Mouse (Mus musculus) E14TG2a.4 (cell line): ENCODE measurements at regions not wholly inside any gene's neighbourhood (a gene's known extent, or its start where the extent isn't known, plus 50 kb on each side); places are given as distances from the start of the nearest gene placed in this dataset.

Experiments used
- H3K27me3 ChIP-seq: 2 replicates; pipeline ENCODE4 v1.6.1; 2014; ENCODE audit warnings: low read length, control low read depth; ENCODE audit not compliant: insufficient read depth
- H3K36me3 ChIP-seq: 2 replicates; pipeline ENCODE4 v1.6.1; 2014; ENCODE audit warnings: low read length, control low read depth; ENCODE audit not compliant: insufficient read depth
- H3K4me1 ChIP-seq: replicated peaks from 2 replicates; pipeline ENCODE4 v1.6.1; 2014; ENCODE audit warnings: low read depth, low read length, control low read depth
- H3K4me3 ChIP-seq: replicated peaks from 2 replicates; pipeline ENCODE4 v1.5.1; 2014; ENCODE audit warnings: mild to moderate bottlenecking, low read length
- H3K9me3 ChIP-seq: 2 replicates; pipeline ENCODE4 v1.6.1; 2014; ENCODE audit warnings: low read length, control low read depth
- CTCF ChIP-seq: conservative IDR thresholded peaks from 2 replicates; pipeline ENCODE4 v1.5.1; 2014; ENCODE audit warnings: low read length
- NANOG ChIP-seq: IDR thresholded peaks from 2 replicates; pipeline ENCODE4 v1.6.1; 2014; ENCODE audit warnings: borderline replicate concordance, low read length, mixed read lengths
- POU5F1 ChIP-seq: IDR thresholded peaks from 2 replicates; pipeline ENCODE4 v1.6.1; 2014; ENCODE audit warnings: low read length, borderline replicate concordance

- no peaks in the 10 kb centered on the region for H3K4me1 ChIP-seq
- H3K36me3 ChIP-seq: no peaks in the 10 kb centered on the region
- no peak overlapping the region for H3K4me3 ChIP-seq
- H3K9me3 ChIP-seq: no peaks in the 10 kb centered on the region
- peaks cover 3% of the 10 kb centered on the region; the same call in 1 of the 2 replicates for H3K27me3 ChIP-seq
- TF ChIP-seq NANOG (no peak), POU5F1 (no peak), CTCF (no peak)
These were observed 88.4 kb upstream of the Plxnc1 start for GRCm38 (mm10) chr10:95032760-95033716.

DNA sequence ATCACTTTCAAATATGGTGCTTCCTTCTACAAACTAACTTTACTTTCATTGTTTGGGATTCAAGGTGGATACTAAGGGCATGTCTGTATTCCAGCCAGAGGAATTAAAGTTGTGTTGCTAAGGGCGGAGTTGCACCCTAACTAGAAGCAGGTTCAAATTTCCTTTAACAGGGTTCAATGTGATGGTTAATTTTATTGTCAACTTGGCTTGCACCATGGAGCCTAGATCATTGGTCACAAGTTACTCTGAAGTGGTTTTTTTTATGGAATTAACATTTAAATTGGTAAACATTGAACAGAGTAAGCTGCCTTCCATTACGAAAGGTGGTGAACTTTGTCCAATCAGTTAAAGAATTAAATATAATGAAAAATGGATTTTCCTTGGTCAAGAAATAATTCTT, 86.7 kb upstream of the Plxnc1 start:
- no peak overlapping the region for H3K4me3 ChIP-seq
- H3K36me3 ChIP-seq: no peaks in the 10 kb centered on the region
- H3K4me1 ChIP-seq: peaks cover 3% of the 10 kb centered on the region; the same call in 1 of the 2 replicates
- peaks cover 3% of the 10 kb centered on the region; the same call in 1 of the 2 replicates for H3K27me3 ChIP-seq
- no peak for TF ChIP-seq POU5F1
- TF ChIP-seq CTCF: no peak
- TF ChIP-seq NANOG: no peak
- no peaks in the 10 kb centered on the region for H3K9me3 ChIP-seq

DNA sequence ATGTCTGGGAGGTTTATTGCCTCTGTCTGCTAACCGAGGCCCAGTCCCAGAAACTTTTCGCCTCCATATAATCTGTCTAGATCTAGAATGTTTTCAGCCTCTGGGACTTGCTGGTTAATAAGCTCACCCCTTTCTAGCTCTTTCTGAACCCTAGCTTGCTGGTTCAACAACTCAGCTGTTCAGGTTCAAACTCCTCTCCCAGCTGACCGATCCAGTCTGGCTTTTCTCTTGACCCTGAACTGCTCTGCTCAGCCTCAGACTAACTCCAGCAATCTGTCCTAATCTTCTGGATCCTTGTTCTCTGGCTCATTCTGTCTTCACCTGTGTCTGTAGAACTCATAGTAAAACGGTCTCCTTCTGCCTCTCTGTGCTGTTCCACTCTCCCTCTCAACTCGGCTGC, 86.2 kb upstream of the Plxnc1 start:
- TF ChIP-seq CTCF (no peak), NANOG (no peak), POU5F1 (no peak)
- Histone ChIP-seq H3K4me3 (no peak overlapping the region), H3K4me1 (peaks cover 3% of the 10 kb centered on the region; the same call in 1 of the 2 replicates), H3K9me3 (no peaks in the 10 kb centered on the region), H3K27me3 (peaks cover 3% of the 10 kb centered on the region; the same call in 1 of the 2 replicates), H3K36me3 (no peaks in the 10 kb centered on the region)

DNA sequence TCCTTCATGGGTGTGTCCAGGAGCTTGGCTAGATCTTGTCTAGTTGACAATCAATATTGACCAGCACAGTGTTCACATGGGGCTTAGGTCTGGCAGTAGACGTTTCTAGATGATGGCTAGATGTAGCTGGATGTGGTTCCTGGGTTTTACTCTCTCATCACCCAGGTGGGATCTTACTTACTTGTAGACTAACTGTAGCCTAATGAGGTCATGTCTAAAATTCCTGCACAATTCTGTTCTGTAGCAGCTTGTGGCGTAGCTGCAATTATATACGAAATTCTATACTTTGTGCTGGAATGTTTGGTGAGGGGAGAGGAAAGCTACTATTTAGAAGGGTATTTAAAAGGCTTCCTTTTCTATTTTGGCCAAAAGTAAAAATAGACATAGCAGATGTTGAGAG, 84.9 kb upstream of the Plxnc1 start:
- TF ChIP-seq NANOG (no peak), POU5F1 (no peak), CTCF (no peak)
- no peaks in the 10 kb centered on the region for H3K36me3 ChIP-seq
- H3K27me3 ChIP-seq: peaks cover 3% of the 10 kb centered on the region; the same call in 1 of the 2 replicates
- H3K4me1 ChIP-seq: peaks cover 3% of the 10 kb centered on the region; the same call in 1 of the 2 replicates
- H3K4me3 ChIP-seq: no peak overlapping the region
- H3K9me3 ChIP-seq: no peaks in the 10 kb centered on the region

DNA sequence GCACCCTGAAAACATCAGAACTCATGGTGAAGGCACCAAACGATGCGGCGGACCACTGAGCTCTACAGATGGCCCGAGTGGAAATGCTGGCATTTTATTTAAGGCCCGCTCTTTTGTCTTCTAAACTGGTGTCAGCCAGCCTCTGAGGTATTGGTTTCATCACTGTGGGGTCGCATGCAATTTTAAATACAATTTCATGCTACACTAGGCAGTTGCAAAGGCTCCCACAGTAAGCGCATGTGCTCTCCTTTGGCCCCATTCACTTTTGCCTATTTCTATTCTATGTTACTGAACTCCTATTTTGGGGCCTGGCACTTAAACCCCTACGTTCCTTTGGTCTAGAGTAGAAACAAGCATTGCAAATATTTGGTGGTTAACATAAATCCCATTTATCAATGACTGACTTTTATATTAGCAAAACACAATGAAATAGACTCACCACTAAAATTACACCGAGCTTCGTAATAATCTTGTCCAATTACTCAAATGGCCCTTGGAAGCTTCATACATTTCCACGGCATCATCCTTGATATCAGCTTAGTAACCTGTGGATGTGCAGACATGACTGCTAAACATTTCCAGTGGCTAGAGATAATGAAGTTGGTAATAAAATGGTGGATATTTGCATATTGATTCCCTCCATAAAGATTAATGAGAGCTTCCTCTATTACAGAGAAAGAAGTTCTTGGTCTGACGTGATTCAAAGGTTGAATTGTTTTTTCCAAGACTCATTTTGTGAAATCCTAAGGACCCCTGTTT, 81.1 kb upstream of the Plxnc1 start:
- peaks cover 3% of the 10 kb centered on the region; the same call in 1 of the 2 replicates for H3K4me1 ChIP-seq
- TF ChIP-seq POU5F1: no peak
- TF ChIP-seq NANOG: no peak
- no peak for TF ChIP-seq CTCF
- no peak overlapping the region for H3K4me3 ChIP-seq
- peaks cover 15% of the 10 kb centered on the region for H3K9me3 ChIP-seq
- H3K36me3 ChIP-seq: no peaks in the 10 kb centered on the region
- peaks cover under 1% of the 10 kb centered on the region; the same call in 1 of the 2 replicates for H3K27me3 ChIP-seq

- Histone ChIP-seq H3K9me3 (peaks cover 15% of the 10 kb centered on the region), H3K36me3 (no peaks in the 10 kb centered on the region), H3K27me3 (no peaks in the 10 kb centered on the region; the same call in 1 of the 2 replicates), H3K4me1 (no peaks in the 10 kb centered on the region), H3K4me3 (no peak overlapping the region)
- TF ChIP-seq POU5F1: no peak
- no peak for TF ChIP-seq CTCF
- TF ChIP-seq NANOG: no peak
These were observed 76.6 kb upstream of the Plxnc1 start for GRCm38 (mm10) chr10:95021209-95021608.

DNA sequence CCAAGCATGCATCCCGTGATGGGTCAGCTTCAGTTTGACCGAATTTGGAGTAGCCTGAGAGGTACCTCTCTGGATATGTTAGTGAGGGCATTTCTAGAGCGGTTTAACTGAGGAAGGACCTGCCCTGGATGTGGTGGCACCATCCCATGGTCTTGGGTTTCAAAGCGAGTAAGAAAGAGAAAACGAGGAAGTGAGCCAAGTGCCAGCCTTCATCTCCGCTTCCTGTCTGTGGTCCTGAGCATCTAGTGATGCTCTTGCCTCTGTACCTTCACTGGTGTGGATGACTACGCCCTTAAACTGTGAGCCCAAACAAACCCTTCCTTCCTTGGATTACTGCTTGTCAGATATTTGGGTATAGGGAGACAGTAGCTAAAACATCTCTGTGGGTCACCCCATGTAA, 72.3 kb upstream of the Plxnc1 start:
- Histone ChIP-seq H3K36me3 (no peaks in the 10 kb centered on the region), H3K27me3 (no peaks in the 10 kb centered on the region; the same call in 1 of the 2 replicates), H3K4me1 (no peaks in the 10 kb centered on the region), H3K9me3 (no peaks in the 10 kb centered on the region), H3K4me3 (no peak overlapping the region)
- TF ChIP-seq POU5F1: no peak
- TF ChIP-seq NANOG: no peak
- TF ChIP-seq CTCF: no peak
